Mouse (Mus musculus): ENCODE measurements around the gene Trpm2.

GRCm38 (mm10) chr10:77913292-77913691, 57.1 kb downstream of the Trpm2 start:
- TF ChIP-seq CTCF (IDR thresholded peaks at IDR 0.05; ENCODE audit: extremely low read depth, insufficient read length, insufficient replicate concordance, low read depth, low read length): no peak
- no peak for TF ChIP-seq POLR2A (IDR thresholded peaks at IDR 0.05; ENCODE audit: low read depth, low read length)
